Mouse (Mus musculus): ENCODE data around the gene Oit1. TPM values are rescaled to one million over a fixed set of nuclear protein-coding genes. Genes with fewer than 3 reads are reported as not detected.

Gene Oit1
- total RNA-seq (2023): not detected in 4 replicates

DNA sequence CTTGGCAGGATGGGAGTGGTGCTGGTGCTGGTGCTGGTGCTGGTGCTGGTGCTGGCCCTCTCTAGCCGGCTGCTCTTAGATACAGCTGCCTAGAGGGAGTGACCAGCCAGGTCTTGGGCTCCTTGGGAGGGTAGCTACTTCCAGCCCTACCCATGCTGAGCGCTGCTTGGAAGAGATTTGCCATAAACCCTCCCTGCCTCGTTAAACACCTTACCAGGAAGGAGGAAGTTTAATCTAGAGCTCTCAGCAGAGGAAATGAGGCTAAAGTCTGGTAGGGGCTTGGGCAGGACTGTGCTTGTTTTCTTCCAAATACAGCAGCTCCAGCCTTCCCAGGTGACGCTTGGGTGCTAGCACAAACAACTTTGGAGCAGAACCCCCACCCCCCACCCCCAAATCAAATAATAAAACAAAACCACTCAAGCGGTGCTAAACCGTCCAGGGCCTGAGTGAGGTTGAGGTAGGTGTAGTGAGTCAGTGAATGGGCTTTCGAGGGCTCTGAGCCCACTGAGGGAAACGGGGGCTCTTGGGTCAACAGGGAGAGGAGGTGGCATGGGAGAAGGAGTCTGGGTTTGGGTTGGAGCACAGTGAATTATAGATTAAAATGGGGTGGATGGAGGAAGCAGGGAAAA is at the start of gene Oit1:
Gene Oit1, minus strand, starts transcription at position 70 of the 629 bp plus-strand sequence.

GRCm38 (mm10) chr14:8317194-8318097 is 61.1 kb downstream of the Oit1 start, which contains the start of gene Fam107a:
TSS of gene Fam107a (minus strand) at chr14:8318023.

Other genes starting within 250 kb of the Oit1 start
- 111 to 130 TPM (median 122 TPM) in 4 replicates for gene Pdhb, start 205.7 kb downstream of the Oit1 start, total RNA-seq (2023)
- gene Kctd6, start 164.6 kb downstream of the Oit1 start, total RNA-seq (2023): 12.2 to 15.9 TPM (median 14.0 TPM) in 4 replicates
- not detected in 4 replicates for gene Acox2, start 119.4 kb downstream of the Oit1 start, total RNA-seq (2023)
- gene Fam107a, start 60.7 kb downstream of the Oit1 start, total RNA-seq (2023): not detected in 4 replicates